Mouse (Mus musculus): Measurements from ENCODE around the gene Cfl2.

Gene Cfl2

GRCm38 (mm10) chr12:54829876-54830275 lies 32.8 kb downstream of the Cfl2 start:
- no peak for DNase-seq

DNA sequence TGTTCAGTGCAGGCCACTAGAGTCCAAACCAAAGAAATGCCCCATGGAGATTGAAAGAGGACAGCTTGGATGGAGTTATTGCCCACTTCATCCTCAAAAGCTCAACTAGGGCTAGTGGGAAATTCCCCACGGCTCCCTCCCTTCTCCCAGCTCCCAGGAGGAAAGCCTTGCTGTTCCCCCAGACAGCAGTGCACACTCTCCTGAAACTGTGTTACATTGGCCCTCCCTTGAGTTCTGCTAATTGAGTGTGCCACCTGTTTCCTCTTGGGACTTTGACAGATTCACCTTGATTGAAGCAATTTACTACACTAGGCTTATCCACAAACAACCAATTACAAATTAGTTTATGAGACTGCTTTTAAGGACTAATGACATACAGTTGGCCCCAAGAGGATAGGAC lies 34.6 kb downstream of the Cfl2 start:
- no peak for DNase-seq

DNA sequence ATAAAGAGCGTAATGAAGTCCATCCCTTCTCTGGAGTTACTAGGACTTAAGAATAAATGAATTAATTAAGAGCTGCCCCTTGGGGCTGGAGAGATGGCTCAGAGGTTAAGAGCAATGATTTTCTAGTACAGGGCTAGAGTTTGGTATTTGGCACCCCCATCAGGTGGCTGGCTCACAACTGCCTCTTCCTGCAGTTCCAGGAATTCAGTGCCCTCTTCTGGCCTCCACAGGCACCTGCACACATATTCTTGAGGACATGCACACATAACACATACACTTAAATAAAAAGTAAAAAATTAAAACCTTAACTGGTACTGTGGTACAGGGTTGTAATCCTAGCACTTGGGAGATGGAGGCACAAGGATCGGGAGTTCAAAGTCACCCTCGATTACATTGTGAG lies 37.5 kb downstream of the Cfl2 start:
- no peak for DNase-seq

- no peak for DNase-seq
Measured at GRCm38 (mm10) chr12:54822836-54823426, 39.7 kb downstream of the Cfl2 start.

DNA sequence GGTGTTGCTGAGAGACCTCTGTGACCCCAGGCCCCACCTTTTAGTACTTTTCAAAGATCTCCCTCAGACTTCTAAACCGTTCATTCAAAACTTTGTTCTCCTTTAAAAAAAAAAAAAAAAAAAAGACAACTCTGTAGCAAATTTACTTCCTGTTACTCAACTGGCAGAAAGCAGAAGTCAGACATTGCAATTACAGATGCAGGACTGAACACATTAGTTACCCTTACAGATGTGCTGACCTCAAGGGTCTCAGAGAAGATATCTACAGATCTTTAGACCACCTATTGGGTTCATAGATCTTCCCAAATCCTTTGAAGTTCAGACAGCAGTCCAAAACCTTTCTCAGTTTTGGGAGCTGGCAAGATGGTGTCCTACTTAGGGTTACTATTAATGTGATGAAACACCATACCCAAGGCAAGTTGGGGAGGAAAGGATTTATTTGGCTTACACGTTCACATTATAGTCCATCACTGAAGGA lies 42.0 kb downstream of the Cfl2 start:
- no peak for DNase-seq

- DNase-seq = no peak
Measured at GRCm38 (mm10) chr12:54819181-54819935, 43.3 kb downstream of the Cfl2 start.

DNA sequence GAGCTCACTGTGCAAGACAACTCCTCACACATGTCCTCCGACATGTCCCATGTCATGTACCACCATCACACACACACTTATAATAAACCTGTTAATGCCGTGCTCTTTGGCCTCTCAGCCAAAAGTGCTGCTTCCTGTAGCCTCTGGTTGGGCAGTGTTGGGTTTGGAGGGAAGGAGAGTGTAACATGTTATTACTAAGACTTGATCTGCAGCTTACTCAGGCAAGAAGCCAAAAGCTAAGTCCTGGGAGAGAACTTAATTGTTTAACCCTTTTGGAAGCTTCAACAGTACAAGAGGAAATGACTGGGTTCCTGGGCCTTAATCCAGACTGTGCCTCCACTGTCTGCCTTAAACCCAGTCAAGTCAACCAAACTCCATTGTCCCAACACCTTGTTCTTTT lies 52.5 kb downstream of the Cfl2 start:
- no peak for DNase-seq
